Mouse (Mus musculus) kidney, adult 2 months (tissue): ENCODE measurements at regions not wholly inside any gene's neighbourhood (a gene's known extent, or its start where the extent isn't known, plus 50 kb on each side); places are given as distances from the start of the nearest gene placed in this dataset.
A peak's percentile ranks its signal among the peaks of the same experiment; 100 is the strongest.

Experiments
- DNase-seq: peaks from one replicate; pipeline ENCODE4 v3.0.0; 2021
- H3K27ac ChIP-seq: fragments of 200-500 bp; 2 replicates; pipeline ENCODE4 v1.5.1; 2012; ENCODE audit warnings: low read depth, low read length, control low read depth, inconsistent platforms; ENCODE audit not compliant: insufficient read depth
- H3K27me3 ChIP-seq: fragments of 200-500 bp; replicated peaks from 2 replicates; pipeline ENCODE4 v1.6.1; 2012; ENCODE audit warnings: mild to moderate bottlenecking, moderate library complexity, low read length, inconsistent platforms; ENCODE audit not compliant: control insufficient read depth, insufficient read depth
- H3K36me3 ChIP-seq: fragments of 200-500 bp; 2 replicates; pipeline ENCODE4 v1.6.1; 2012; ENCODE audit warnings: mild to moderate bottlenecking, moderate library complexity, low read length, inconsistent platforms; ENCODE audit not compliant: control insufficient read depth, insufficient read depth
- H3K4me1 ChIP-seq: fragments of 200-500 bp; 2 replicates; pipeline ENCODE4 v1.6.1; 2011; ENCODE audit warnings: low read length; ENCODE audit not compliant: control insufficient read depth, insufficient read depth
- H3K4me3 ChIP-seq: fragments of 200-500 bp; 2 replicates; pipeline ENCODE4 v1.5.1; 2011; ENCODE audit warnings: mild to moderate bottlenecking, low read depth, low read length, control low read depth; ENCODE audit not compliant: insufficient read depth
- CTCF ChIP-seq: fragments of 200-500 bp; conservative IDR thresholded peaks from 2 replicates; pipeline ENCODE4 v1.5.1; 2011; ENCODE audit warnings: low read depth, mild to moderate bottlenecking, control low read depth, low read length, moderate library complexity, mixed read lengths; ENCODE audit not compliant: insufficient read depth, insufficient read length
- POLR2A ChIP-seq: fragments of 200-500 bp; IDR thresholded peaks from one replicate; pipeline ENCODE4 v1.6.1; 2011; ENCODE audit warnings: low read depth, low read length, control low read depth
- WGBS: fragments of 180-500 bp; shearing (Covaris S2); methylation state at CpG from one replicate; pipeline ENCODE4 v1.1.7; 2018; 5-methylcytosine and 5-hydroxymethylcytosine counted together

GRCm38 (mm10) chr8:90535515-90536156 lies 187.5 kb upstream of the Tox3 start:
- Histone ChIP-seq H3K36me3 (no peaks in the 10 kb centered on the region), H3K4me1 (no peaks in the 10 kb centered on the region), H3K4me3 (no peak overlapping the region), H3K27ac (no peak overlapping the region), H3K27me3 (no peaks in the 10 kb centered on the region)
- WGBS = 62% methylated on average over 8 of the region's 8 CpGs
- TF ChIP-seq CTCF = no peak
- no peak for TF ChIP-seq POLR2A
- no peak for DNase-seq

- DNase-seq = no peak
- Histone ChIP-seq H3K4me1 (no peaks in the 10 kb centered on the region), H3K4me3 (no peak overlapping the region), H3K36me3 (no peaks in the 10 kb centered on the region), H3K27ac (no peak overlapping the region), H3K27me3 (no peaks in the 10 kb centered on the region)
- TF ChIP-seq POLR2A (no peak), CTCF (no peak)
- 84% methylated on average over 8 of the region's 8 CpGs for WGBS
Measured at GRCm38 (mm10) chr8:90521393-90521792, 173.2 kb upstream of the Tox3 start.

- Histone ChIP-seq H3K4me1 (no peaks in the 10 kb centered on the region), H3K4me3 (no peak overlapping the region), H3K27me3 (no peaks in the 10 kb centered on the region), H3K27ac (no peak overlapping the region), H3K36me3 (no peaks in the 10 kb centered on the region)
- 22% methylated on average over 4 of the region's 4 CpGs for whole genome bisulfite sequencing
- peak; percentile 4 for DNase-seq
- no peak for TF ChIP-seq CTCF
- TF ChIP-seq POLR2A = no peak
Measured at GRCm38 (mm10) chr8:90520186-90520585, 172.0 kb upstream of the Tox3 start.

- Histone ChIP-seq H3K27ac (no peak overlapping the region), H3K36me3 (no peaks in the 10 kb centered on the region), H3K4me3 (no peak overlapping the region), H3K4me1 (no peaks in the 10 kb centered on the region), H3K27me3 (no peaks in the 10 kb centered on the region)
- no peak for TF ChIP-seq CTCF
- no peak for TF ChIP-seq POLR2A
- no peak for DNase-seq
- WGBS = 85% methylated on average over 6 of the region's 6 CpGs
Measured at GRCm38 (mm10) chr8:90519567-90519966, 171.4 kb upstream of the Tox3 start.

- no peak for TF ChIP-seq CTCF
- H3K4me3 ChIP-seq = no peak overlapping the region
- WGBS = 70% methylated on average over 3 of the region's 3 CpGs
- no peaks in the 10 kb centered on the region for H3K36me3 ChIP-seq
- no peaks in the 10 kb centered on the region for H3K4me1 ChIP-seq
- H3K27me3 ChIP-seq = no peaks in the 10 kb centered on the region
- no peak for DNase-seq
- H3K27ac ChIP-seq = no peak overlapping the region
Measured at GRCm38 (mm10) chr8:90514191-90514590, 166.0 kb upstream of the Tox3 start.

- WGBS = 68% methylated on average over 4 of the region's 4 CpGs
- no peak for DNase-seq
- H3K27me3 ChIP-seq = no peaks in the 10 kb centered on the region
- H3K4me1 ChIP-seq = no peaks in the 10 kb centered on the region
- H3K36me3 ChIP-seq = no peaks in the 10 kb centered on the region
- H3K27ac ChIP-seq = no peak overlapping the region
- TF ChIP-seq POLR2A = no peak
- no peak for TF ChIP-seq CTCF
- H3K4me3 ChIP-seq = no peak overlapping the region
Measured at GRCm38 (mm10) chr8:90513601-90514000, 165.5 kb upstream of the Tox3 start.

GRCm38 (mm10) chr8:90513102-90513501 lies 165.0 kb upstream of the Tox3 start:
- no peak overlapping the region for H3K4me3 ChIP-seq
- no peak for DNase-seq
- TF ChIP-seq POLR2A (no peak), CTCF (no peak)
- H3K27ac ChIP-seq = no peak overlapping the region
- H3K27me3 ChIP-seq = no peaks in the 10 kb centered on the region
- no peaks in the 10 kb centered on the region for H3K4me1 ChIP-seq
- WGBS = 82% methylated on average over 8 of the region's 8 CpGs
- no peaks in the 10 kb centered on the region for H3K36me3 ChIP-seq
